Comparison of ENCODE assay signal across 24 mouse cellular contexts in the genomic region with DNA sequence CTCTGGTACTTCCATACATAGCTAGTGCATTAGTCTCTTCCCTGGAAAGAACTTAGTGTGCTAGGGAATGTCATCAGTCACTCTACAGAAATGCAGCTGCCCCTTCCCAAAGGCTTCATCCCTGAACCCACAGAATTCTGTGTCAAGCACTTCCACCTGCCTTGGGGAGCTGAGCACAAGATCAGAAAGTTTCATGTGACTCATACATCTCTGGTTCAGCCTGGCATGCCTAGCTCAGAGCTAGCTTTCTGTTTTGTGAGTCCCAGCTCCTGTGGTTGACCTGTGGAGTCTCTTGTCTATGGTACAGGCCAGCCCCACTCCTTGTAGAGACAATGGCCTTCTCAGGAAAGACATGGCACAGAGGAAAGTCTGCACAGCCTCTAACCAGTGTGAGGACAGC.
DNase-seq lines count a peak whose midpoint lies in the region; ATAC-seq and TF ChIP-seq lines count a peak whose summit lies in the region.
"Had no signal": no experiment of that assay in that cellular context is flagged by ENCODE, and none has a peak within 500 bp of the region (broad histone marks: within the 10 kb centered on the region; RNA-seq: fewer than 3 reads in every experiment).

No protein-coding gene starts in this region.

- CTCF ChIA-PET in Patski (lab: Charles Lee) = interaction anchor here (1.7 kb wide), 1 partner anchor 10 kb away, joined by 4 read pairs; no protein-coding TSS in a partner anchor

- no peaks in the 10 kb centered on the region for H3K27me3 ChIP-seq in Patski
- H3K27me3 ChIP-seq in forebrain, embryonic 10.5 days (ENCODE audit: poor library complexity, severe bottlenecking) = peaks cover 7% of the 10 kb centered on the region; the same call in 1 of the 2 replicates
- H3K27me3 ChIP-seq: CH12.LX had no signal

- H3K36me3 ChIP-seq in forebrain, embryonic 10.5 days (replicated peaks) = no peaks in the 10 kb centered on the region
- H3K36me3 ChIP-seq: G1E had no signal

- ATAC-seq in Patski = peak; percentile 88
- ATAC-seq: activated CD4-positive, CD25-positive, alpha-beta regulatory T cell, adult 4 months; CD4-positive, CD25-positive, alpha-beta regulatory T cell, adult 4 months had no signal

- peak; percentile 49 for DNase-seq in heart, adult 11 months
- DNase-seq in heart, postnatal 36 days = no peak
- DNase-seq in 3134 (ENCODE audit: extremely low read depth, insufficient read length, low spot score) = peak; percentile 7
- peak; percentile 77 for DNase-seq in Muller cell, postnatal 12 days (ENCODE audit: inconsistent ontology term)
- DNase-seq in Patski (ENCODE audit: low read depth, low spot score) = no peak
- no peak for DNase-seq in left cerebral cortex, postnatal 36 days (ENCODE audit: low spot score in 2 of 2)
- no peak for DNase-seq in ovary, adult 18-20 months (ENCODE audit: low spot score)
- DNase-seq in forebrain, embryonic 10.5 days (ENCODE audit: extremely low spot score, low spot score) = no peak
- DNase-seq: adrenal gland, adult 2 months; adrenal gland, adult 8-10 months; adrenal gland, postnatal 10 days; adrenal gland, postnatal 14 days; adrenal gland, postnatal 25 days; adrenal gland, postnatal 36 days; B cell, adult 2 months; cerebellum, adult 11 months; cerebellum, adult 11-12 months; cerebellum, adult 18-20 months; cerebellum, adult 2 months; cerebellum, adult 8-10 months had no signal

- no peak overlapping the region for H3K4me3 ChIP-seq in forebrain, embryonic 10.5 days

- in situ Hi-C loops in Patski (cut with MboI; ENCODE audit: low pct_unique_long_range_greater_than_20kb) = no loop called here

- no peak overlapping the region for H3K27ac ChIP-seq in forebrain, embryonic 10.5 days

- TF ChIP-seq CTCF in Patski (IDR thresholded peaks at IDR 0.05) = no peak

- intact Hi-C loops in heart, postnatal 36 days (cut with DNase I) = no loop called here
- intact Hi-C loops in left cerebral cortex, postnatal 36 days (cut with DNase I) = no loop called here

- no peaks in the 10 kb centered on the region for H3K9me3 ChIP-seq in forebrain, embryonic 10.5 days

- POLR2A ChIA-PET in Patski (lab: Charles Lee) = no interaction called here

- H3K4me1 ChIP-seq in forebrain, embryonic 10.5 days = peaks cover 7% of the 10 kb centered on the region

Comparison
In these comparisons a context has a peak if more than half of its experiments do, and no peak if none do; other contexts are left out.
1. DNase-seq: peak in heart, adult 11 months (single experiment), 3134 (single experiment) and Muller cell, postnatal 12 days (single experiment); none in heart, postnatal 36 days (0 of 2), Patski (single experiment), left cerebral cortex, postnatal 36 days (0 of 2), ovary, adult 18-20 months (single experiment) and forebrain, embryonic 10.5 days (single experiment).